Mouse (Mus musculus) left cerebral cortex, postnatal 25 days (tissue): ENCODE results near the gene Ppil1. TPM values are rescaled to one million over a fixed set of nuclear protein-coding genes. Genes with fewer than 3 reads are reported as not detected.
A peak's percentile ranks its signal among the peaks of the same experiment; 100 is the strongest.

Source experiments
- DNase-seq, 2 experiments: peaks; one replicate each; pipeline ENCODE4 v3.0.0; 2022; ENCODE audit warnings: low spot score in 2 of 2, mixed read lengths in 1 of 2
- intact Hi-C: fragments of 180-260 bp; cut with DNase I; formaldehyde crosslinking; loops from one replicate; pipeline ENCODE4 v1.15.1; 2025
- total RNA-seq, 2 experiments: library from RNA; stranded (reverse); gene quantifications; 2 replicates each; pipeline ENCODE4 v1.2.3; 2021

Gene Ppil1
- 10 to 100 TPM; 19.7 to 20.8 TPM for total RNA-seq

- DNase-seq = peak; percentile 72 to 81
- intact Hi-C loops = loop anchor here (2.0 kb wide), 1 partner anchor 251 kb away; no protein-coding TSS in a partner anchor
Measured at GRCm38 (mm10) chr17:29263840-29264633, at the start of gene Ppil1. Gene Ppil1, minus strand, starts transcription at chr17:29264186.

GRCm38 (mm10) chr17:29313300-29313699 lies 49.3 kb upstream of the Ppil1 start:
- DNase-seq = no peak

GRCm38 (mm10) chr17:29312082-29312481 lies 48.1 kb upstream of the Ppil1 start:
- DNase-seq = no peak
- intact Hi-C loops = no loop called here

More at GRCm38 (mm10) chr17:29313300-29313699, 49.3 kb upstream of the Ppil1 start:
- intact Hi-C loops = no loop called here

- intact Hi-C loops = no loop called here
- peak; percentile 39 to 69 for DNase-seq
Measured at GRCm38 (mm10) chr17:29311602-29312001, 47.6 kb upstream of the Ppil1 start.

GRCm38 (mm10) chr17:29310056-29310623 lies 46.2 kb upstream of the Ppil1 start:
- intact Hi-C loops = no loop called here
- DNase-seq = no peak

- intact Hi-C loops = no loop called here
- DNase-seq = no peak
Measured at GRCm38 (mm10) chr17:29305871-29306270, 41.9 kb upstream of the Ppil1 start.

- no peak for DNase-seq
- intact Hi-C loops = no loop called here
Measured at GRCm38 (mm10) chr17:29305058-29305806, 41.2 kb upstream of the Ppil1 start.

GRCm38 (mm10) chr17:29304376-29305057 lies 40.5 kb upstream of the Ppil1 start:
- DNase-seq = no peak
- intact Hi-C loops = no loop called here

- no peak for DNase-seq
- intact Hi-C loops = no loop called here
Measured at GRCm38 (mm10) chr17:29303856-29304255, 39.9 kb upstream of the Ppil1 start.

GRCm38 (mm10) chr17:29303087-29303486 lies 39.1 kb upstream of the Ppil1 start:
- no peak for DNase-seq
- intact Hi-C loops = no loop called here

GRCm38 (mm10) chr17:29302149-29302548 lies 38.2 kb upstream of the Ppil1 start:
- DNase-seq = peak in 1 of 2 experiments; percentile 61
- intact Hi-C loops = no loop called here

GRCm38 (mm10) chr17:29301421-29301820 lies 37.4 kb upstream of the Ppil1 start:
- intact Hi-C loops = no loop called here
- peak in 1 of 2 experiments; percentile 30 for DNase-seq

- DNase-seq = peak in 1 of 2 experiments; percentile 58
- intact Hi-C loops = no loop called here
Measured at GRCm38 (mm10) chr17:29300926-29301325, 36.9 kb upstream of the Ppil1 start.

- no peak for DNase-seq
- intact Hi-C loops = no loop called here
Measured at GRCm38 (mm10) chr17:29299282-29299681, 35.3 kb upstream of the Ppil1 start.

GRCm38 (mm10) chr17:29297813-29298212 lies 33.8 kb upstream of the Ppil1 start:
- intact Hi-C loops = no loop called here
- no peak for DNase-seq

- DNase-seq = no peak
- intact Hi-C loops = no loop called here
Measured at GRCm38 (mm10) chr17:29297321-29297720, 33.3 kb upstream of the Ppil1 start.

- no peak for DNase-seq
- intact Hi-C loops = no loop called here
Measured at GRCm38 (mm10) chr17:29295835-29296234, 31.8 kb upstream of the Ppil1 start.

- intact Hi-C loops = no loop called here
- DNase-seq = no peak
Measured at GRCm38 (mm10) chr17:29293807-29294605, 30.0 kb upstream of the Ppil1 start.

GRCm38 (mm10) chr17:29292996-29293395 lies 29.0 kb upstream of the Ppil1 start:
- no peak for DNase-seq
- intact Hi-C loops = no loop called here
